Mouse (Mus musculus) thymus, postnatal 36 days (tissue): ENCODE data around the gene Pwp2.
A peak's percentile ranks its signal among the peaks of the same experiment; 100 is the strongest.
"Not testable (repeated sequence)": the region's sequence is repeated elsewhere in the genome, so short reads cannot be mapped to it uniquely, and the experiment has no call there.

Source experiments
- DNase-seq, 2 experiments: peaks; one replicate each; pipeline ENCODE4 v3.0.0; 2022; ENCODE audit warnings: mixed read lengths in 2 of 2

Pwp2 gene

DNA sequence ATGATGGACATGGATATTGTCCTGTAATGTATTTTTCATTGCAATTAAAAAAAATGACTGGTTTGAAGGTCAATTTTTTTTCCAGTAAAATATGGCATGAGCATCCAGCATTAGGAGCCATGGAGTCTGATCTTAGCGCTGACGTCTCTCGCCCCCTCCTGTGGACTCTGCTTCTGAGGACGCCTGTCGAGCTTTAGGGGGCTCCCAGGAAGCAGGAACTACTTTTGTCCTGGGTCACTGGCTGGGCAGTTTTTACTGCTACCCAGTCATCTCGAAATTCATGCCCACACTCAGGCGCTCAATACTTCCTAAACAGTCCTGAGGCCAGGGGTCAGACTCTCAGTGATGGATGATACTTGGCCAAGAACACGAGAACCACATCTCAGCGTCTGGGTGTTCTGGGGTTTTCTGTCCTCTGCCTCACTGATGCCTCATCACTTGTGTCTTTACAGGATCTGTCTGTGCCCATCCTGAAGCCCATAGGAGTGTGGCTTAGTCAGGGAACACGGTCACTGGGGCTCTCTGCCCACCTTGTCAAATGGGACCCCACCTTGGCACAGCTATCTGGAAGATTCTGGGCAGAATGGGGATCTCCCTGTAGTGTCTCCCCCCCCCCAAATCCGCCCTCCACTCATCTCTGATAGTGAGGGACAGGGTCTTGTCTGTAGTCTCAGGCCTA is 45.2 kb downstream of the Pwp2 start:
- no peak for DNase-seq

DNA sequence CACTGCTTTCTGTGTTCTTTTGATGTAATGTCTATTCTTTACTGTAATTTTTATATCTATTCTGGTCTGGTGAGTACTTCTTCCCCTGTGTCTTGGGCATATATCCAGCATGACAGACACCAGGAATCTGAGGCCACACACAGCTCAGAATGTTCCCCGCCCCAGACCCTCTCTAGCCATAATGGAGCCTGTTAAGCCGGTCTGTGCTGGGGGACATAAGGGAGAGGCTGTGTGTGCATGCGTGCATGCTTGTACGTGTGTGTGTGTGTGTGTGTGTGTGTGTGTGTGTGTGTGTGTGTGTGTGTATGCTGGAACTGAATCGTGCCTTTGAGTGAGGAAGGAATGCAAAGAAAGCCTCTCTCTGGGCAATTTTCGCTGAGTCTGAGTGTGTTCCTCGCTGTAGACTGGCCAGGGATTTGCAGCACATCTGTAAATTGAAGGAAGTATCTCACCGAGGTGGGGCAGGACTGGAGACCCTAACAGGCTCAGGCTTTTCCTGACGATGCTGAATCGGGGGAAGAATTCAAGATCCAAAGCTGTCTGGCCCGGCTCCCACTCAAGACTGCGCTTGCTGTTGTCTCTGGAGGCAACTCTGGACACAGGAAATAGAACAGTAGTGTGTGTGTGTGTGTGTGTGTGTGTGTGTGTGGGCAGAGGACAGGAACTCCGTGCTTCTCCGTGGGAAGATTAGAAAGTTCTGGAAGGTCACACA is 46.0 kb downstream of the Pwp2 start:
- DNase-seq = no peak

- no peak for DNase-seq
Measured at GRCm38 (mm10) chr10:78137191-78137590, 47.8 kb downstream of the Pwp2 start.

GRCm38 (mm10) chr10:78135947-78136346 is 49.0 kb downstream of the Pwp2 start:
- no peak for DNase-seq

DNA sequence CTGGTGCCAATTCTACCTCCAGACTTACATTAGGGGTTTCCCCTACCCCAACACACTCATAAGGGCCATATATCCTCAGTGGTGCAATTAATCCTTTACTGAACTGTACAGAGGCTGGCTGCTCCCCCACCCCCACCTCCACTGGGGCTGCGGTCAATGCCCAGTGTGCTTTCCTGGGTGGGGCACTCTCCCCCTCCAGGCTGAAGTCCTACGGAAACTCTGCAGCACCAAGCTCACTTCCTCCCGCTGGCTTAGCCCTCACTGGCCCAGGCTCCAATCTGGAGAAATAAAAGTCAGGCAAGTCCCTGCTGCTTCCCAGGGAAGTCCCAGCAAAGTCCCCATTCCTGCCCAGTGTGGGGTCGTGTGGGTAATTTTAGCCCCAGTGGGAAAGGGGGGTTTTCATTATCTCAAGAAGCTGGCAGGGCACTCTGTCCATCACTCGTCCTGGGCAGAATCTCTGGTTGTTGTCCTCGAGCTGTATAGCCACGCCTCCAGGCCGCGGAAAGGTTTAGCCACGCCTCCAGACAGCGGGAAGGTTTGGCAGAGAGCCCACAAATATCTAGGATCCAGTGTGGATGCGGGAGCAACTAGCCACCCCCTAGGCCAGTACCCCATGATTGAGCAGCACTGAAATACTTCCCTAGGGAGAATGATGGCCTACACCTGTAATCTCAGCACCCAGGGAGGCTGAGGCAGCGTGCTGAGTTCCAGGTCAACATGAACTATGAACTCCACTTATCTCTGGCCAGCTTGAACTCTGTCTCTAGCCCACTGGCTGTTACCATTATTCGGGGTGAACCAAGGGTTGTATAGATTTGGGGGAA is 49.8 kb downstream of the Pwp2 start:
- peak in 1 of 2 experiments; percentile 33 for DNase-seq

GRCm38 (mm10) chr10:78134400-78134799 is 50.5 kb downstream of the Pwp2 start:
- peak in 1 of 2 experiments; percentile 28 for DNase-seq

GRCm38 (mm10) chr10:78129998-78130397 is 55.0 kb downstream of the Pwp2 start:
- DNase-seq = no peak

GRCm38 (mm10) chr10:78129423-78129822 is 55.5 kb downstream of the Pwp2 start:
- DNase-seq = no peak

- DNase-seq = no peak
Measured at GRCm38 (mm10) chr10:78128647-78129046, 56.3 kb downstream of the Pwp2 start.

DNA sequence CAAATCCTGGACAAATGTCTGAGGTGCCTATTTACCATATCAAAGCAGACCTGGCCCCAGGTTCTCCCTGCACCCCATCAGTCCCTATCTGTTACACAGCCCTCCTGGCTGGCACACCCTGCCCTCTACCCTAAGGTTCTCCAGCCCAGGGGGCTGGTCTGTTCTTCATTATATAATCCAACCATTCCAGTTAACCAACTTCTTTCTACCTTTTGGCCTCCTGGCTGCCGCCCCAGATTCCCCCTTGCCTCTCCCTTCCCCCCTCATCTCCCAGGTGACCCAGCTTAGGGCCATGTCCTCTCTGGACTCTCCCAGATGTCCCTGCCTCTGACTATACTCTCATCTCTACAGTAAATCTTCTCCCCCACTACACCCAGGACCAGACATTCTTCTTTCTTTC is 57.0 kb downstream of the Pwp2 start:
- DNase-seq = no peak

DNA sequence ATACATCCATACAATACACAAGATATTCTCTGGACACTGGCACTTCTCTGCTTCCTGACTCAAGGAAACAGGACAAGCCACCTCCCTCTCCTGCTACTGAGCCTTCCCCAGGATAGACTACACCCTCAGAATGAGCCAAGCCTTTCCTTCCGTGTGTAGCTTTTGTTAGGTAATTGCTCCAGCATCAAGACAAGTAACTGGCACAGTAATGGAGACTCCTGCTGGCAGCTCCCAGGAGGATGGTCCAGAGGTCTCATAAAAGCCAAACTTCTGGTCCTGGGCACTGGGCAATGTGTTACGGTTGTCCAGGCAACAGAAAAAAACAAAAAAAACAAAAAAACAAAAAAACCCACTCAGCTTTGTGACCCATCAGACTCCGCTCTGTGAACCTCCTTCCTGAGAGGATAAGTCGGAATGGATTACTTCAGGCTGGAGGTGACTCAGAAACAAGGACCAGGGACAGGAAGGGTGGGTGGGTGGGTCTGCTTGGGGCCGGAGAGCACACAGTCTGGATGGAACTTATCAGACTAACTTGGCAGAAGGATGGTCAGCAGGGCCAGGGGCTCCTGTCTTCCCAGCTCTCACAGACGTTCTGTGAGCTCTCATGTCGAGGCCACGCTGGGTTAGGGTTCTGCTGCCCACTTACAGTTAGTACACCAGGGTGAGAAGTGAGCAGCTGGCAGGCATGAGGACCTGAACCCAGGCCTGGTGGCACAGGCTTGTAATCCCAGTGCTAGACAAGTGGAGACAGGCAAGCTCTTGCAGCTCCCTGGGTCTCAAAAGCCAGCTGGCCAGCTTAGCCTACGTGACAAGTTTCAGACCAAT is 57.7 kb downstream of the Pwp2 start:
- DNase-seq = no peak

DNA sequence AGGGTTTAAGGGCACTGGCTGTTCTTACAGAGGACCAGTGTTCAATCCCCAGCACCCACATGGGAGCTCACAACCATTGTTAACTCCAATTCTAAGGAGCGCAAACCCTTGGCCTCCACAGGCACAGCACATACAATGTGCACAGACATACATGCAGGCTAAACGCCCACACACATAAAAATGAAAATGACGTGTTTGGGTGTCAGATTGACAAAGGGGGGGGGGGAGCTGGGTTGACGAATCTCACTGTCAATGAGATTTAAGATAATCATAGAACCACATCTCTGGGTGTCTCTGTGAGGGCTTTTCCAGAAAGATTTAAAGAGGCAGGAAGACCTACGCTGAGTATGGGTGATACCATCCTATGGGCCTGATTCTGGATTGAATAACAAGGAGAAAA is 58.6 kb downstream of the Pwp2 start:
- no peak for DNase-seq

GRCm38 (mm10) chr10:78125061-78125460 is 59.9 kb downstream of the Pwp2 start:
- DNase-seq = not testable (repeated sequence)

DNA sequence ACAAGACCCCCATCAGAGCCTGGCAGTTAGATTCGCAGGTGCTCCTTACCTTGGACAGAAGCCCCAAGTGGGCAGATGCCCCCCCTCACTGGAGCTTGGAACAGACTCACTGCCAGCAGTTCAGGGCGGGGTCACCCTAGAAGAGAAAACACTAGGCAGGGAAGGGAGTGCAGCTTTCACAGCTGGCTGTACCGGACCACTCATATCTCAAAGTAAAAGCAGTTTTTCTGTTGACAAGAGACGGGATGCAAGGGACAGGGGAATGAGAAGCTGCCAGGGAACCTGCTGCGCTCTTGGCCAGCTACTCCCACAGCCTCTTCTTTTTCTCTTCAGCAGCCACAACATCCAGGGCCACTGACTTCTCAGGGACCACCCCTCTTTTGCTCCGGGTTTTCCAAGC is 60.8 kb downstream of the Pwp2 start:
- peak; percentile 18 to 31 for DNase-seq
